Mouse (Mus musculus) urinary bladder, adult 18-20 months (tissue): ENCODE measurements around the gene Loxl3.

ENCODE experiments used
- DNase-seq, 2 experiments: peaks; one replicate each; pipeline ENCODE4 v3.0.0; 2022; ENCODE audit warnings: low spot score in 2 of 2, mixed read lengths in 2 of 2

The Loxl3 gene

DNA sequence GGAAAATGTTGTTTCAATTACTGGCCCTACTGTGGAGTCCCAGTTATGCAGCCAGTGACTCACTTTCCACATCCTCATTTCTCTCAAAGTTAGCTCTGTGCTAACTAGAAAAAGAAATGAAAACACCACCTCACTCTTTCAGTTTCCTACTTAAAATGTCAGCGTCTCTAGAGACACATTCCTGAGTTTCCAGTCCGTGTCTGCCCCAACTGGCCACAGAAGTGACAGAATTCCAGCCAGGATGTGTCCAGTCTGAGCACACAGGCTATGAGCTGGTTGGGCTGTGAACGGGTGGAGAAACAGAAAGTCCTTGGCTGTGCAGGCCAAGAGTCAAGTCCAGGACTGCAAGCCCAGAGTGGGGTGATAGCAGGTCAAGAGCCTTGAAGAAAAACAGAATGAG, 16.8 kb upstream of the Loxl3 start:
- peak in 1 of 2 experiments; percentile 53 for DNase-seq

DNA sequence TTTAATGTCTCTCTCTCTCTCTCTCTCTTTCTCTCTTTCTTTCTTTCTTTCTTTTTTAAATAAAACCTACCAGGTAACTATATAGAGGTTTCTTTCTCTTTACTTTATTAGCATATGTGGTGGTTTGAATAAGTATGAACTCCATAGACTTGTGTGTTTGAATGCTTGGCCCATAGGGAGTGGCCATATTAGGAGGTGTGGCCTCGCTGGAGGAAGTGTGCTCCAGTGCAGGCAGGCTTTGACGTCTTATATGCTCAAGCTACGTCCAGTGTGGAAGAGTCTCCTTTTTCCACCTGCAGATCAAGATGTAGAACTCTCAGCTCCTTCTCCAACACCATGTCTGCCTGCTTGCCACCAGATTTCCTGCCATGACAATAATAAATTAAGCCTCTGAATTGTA, 14.9 kb upstream of the Loxl3 start:
- no peak for DNase-seq

DNA sequence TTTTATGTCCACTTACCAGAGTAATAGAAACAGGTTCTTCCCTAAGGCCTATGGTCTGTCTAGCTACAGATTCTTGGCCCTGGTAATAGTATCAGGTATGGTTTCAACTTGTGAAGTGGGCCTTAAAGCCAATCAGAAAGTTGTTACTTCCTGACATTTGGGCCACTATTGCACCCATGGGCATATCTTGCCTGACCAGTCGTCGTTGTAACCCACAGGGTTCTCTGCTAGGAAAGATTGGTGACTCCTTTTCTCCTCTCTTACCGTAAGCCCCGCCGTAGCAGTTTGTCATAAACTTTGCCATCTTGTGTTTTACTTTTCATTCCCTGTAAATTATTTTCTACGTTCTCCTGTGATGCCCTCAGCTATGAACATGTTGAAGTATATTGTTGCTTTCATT, 13.9 kb upstream of the Loxl3 start:
- no peak for DNase-seq

DNA sequence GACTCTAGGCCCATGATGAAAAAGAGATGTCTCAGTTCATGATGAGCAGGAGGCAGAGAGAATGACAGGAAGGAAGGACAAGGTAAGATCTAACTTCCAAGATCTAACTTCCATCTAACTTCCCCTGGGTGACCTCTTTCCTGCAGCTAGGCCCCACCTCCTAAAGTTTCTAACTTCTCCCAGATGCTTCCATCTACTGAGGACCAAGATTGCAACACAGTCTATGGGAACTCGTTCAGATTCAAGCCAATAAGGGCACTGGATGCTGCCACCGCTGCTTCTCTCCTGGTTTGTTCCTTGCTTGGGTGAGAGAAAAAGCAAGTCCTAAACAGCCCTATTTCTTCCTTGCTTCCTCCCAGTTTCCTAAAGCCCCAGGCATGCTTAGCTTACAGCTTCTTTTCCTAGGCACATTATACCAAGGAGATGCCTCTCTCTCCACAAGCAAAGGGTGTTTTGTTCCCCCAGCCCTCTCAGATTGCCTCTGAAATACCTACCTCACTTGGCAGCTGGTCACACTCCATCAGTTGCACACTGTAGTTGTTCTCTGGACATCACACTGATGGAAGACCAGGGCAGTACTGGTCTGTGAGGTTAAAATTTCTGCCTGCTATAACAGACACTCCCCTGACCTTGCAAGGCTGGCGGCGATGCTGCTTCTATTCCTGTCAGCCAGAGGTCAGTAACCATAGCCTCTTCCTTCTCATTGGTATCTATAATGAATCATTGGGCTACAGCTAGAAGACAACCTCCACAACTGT, 13.0 kb upstream of the Loxl3 start:
- DNase-seq: no peak

DNA sequence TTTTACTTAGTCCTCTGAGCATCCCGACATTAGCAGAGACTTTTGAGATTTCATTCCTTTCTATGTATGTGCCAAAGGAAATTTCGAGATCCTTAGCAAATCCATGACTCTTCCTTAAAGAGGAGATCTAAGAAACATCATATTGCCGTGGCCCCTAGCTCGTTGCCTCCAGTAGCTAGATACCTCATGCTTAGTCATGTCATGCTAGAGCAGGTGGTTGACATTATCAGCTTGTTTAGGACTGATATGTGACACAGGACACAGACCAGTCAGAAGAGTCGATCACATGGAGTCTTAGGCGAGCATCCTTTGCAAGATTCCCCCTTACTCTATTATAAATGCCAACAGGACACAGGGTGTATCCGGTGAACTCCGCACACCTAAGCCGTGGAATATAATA, 11.0 kb upstream of the Loxl3 start:
- DNase-seq: no peak

DNA sequence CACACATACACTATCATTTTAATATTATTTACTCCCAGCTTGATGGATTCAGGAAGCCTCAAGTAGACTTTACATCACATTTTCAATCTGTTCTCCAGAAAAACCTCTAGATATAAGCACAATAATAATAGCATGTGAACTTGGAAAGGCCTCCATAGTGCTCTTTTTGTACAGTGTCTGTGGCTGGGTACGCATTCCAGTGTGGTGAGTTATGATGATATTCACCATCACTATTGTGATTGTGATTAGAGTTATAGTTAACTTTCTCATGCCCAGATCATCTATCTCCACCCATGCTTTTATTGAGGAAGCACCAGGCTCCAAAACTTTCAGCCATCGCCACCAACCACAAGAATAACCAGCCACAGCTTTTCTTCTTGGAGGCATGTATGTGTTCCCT, 10.2 kb upstream of the Loxl3 start:
- no peak for DNase-seq

DNA sequence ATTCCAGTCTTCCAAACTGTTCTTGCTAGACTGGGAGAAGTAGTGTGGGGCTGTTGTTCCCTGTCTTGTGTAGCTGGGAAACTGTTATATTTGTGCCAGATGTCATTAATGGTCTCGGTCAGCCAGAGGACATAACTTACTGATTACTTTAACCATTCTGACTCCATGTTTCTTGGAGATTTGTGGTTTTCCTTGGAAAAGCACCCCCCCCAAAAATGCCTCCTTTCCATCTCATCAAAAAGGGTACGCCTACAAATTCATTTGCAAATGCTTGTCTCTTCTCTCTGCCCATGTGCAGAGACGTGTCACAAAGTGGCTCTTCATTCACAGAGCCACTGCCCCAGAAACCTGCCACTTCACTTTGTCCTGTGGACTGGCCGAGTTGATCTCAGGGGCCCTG, 9.6 kb upstream of the Loxl3 start:
- DNase-seq: no peak

DNA sequence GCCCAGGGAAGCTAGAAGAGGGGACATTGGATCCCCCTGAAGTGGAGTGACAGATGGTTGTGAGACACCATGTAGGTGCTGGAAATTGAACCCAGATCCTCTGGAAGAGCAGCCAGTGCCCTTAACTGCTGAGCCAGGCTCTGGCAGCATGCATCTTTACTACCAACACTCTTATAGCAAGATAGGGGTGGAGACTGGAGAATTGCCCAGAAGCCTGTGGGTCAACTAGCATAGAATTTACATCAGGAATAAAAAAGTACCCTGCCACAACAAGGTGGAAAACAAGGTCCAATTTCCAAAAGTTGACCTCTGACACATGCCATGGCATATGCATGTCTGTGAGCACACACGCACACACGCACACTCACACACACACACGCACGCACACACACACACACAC, 8.8 kb upstream of the Loxl3 start:
- no peak for DNase-seq

DNA sequence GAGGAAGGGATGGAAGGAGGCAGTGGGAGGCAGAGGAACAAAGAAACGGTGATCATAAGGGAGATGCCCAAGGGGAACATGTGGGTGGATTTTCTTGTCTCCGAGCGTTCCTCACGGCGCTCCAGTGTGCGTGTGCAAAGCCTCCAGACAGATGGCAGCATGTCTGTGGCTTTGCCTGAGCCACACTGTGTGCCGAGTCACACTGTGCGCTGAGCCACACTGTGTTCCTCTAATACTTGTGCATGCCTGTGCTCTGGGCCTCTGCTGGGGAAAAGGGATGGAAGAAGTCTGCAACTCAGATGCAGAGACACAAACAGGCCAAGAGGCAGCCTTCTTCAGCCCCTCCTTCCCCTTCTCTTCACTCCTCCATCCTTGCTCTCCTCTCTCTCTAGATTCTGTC, 6.7 kb upstream of the Loxl3 start:
- DNase-seq: no peak

DNA sequence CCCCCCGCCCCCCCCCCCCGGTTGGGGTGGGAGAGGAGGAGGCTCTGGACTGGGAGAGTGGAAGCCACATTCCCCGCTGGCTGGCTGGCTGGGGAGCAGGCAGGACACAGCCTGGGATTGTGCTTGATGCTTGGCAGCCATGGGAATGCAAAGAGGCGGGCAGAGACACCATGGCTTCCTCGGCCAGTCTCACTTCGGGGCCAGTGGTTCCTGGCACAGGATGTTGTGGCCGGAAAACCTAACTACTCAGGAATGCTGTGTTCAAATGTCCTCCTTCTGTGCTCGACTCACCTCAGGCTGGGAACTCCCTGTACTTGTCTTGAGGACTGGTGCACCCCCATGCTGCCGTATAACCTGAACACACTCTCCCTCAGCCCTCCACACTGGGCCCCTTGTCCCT, 6.3 kb upstream of the Loxl3 start:
- DNase-seq: no peak

DNA sequence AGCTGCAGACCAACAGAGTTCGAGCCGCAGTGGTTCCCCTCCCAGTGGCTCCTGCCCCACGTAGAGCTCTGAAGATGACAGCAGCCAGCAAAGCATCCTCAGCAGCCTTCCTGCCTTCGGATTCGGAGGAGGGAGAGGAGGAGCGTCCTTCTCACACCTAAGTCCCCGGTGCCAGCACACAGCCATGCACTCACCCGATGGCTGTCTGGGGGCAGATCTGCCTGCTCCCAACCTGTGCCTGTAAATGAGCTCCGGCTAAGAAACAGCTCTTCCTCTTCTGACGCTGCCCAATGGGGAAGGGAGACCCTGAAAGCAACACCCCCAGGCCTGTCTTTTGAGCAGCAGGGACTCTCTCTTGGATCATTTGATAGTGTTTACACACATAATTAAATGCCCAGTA, 4.2 kb upstream of the Loxl3 start:
- DNase-seq: no peak

DNA sequence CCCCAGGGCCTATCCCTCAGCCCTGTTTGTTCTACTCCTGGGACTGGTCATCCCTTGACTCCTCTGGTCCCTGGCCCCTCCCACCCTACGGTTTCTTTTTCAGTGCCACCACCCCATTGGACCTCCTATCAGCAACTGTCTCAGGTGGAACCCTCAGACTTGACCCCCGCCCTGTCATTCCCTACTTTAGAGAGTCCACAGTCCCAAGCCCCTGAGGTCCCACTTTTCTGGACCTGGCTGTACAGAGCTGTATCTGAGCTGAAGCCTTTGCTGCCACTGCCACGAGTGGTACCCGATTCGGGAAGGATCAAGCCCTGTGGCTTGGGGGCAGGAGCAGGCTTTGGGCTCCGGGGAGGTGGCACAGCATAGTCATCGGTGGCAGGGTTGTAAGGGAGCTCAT, 2.9 kb upstream of the Loxl3 start:
- DNase-seq: no peak

DNA sequence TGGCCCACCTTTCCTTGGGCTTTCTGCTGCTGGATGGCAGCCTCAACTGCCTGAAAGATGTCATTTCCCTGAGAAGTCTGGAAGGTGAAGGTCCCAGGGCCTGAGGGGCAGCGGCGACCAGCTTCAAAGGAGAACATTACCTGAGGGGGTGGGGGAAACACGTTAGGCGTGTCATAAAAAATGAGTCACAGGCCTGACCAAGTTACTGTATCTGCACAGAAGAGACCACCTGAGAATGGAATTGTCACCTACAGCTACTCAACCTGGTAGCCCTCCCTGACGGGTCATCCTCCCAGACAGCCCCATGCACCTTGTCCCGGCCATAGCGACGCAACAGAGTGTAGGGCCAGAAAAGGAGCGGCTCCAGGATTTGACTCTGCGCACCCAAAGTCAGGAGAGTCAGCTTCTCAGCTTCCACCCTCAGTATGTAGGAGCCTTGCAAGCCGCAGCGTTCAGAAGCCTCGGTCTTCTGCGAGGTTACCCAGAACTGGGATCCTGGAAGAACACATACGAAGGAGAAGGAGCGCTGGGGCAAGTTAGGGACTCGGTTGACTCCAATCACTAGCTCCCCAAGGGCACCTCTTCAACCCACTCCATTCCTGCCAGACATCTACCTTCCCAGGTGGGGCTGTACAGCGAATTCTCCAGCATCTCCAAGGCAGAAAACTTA, 1.9 kb upstream of the Loxl3 start:
- DNase-seq: no peak

DNA sequence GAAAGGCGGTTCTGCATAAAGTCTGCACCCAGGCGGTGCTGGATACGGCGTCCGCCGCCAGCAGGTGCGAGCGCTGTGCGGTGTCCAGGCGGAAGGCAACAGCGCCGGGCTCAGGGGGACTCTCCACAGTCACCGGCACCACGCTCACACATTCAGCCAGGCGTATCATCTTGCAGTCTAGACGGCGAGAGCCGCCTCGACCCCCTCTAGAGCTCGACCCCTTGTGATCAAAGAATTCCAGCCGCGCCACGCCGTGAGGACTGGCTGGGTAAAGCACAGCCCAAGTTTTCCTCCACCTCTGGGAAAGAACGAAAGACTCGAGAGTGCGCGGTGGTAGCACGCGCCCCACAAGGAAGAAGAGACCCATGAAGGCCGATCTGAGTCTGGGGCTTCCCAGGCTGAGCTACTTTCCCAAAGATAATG, 1.2 kb upstream of the Loxl3 start:
- DNase-seq: peak in 1 of 2 experiments; percentile 72

DNA sequence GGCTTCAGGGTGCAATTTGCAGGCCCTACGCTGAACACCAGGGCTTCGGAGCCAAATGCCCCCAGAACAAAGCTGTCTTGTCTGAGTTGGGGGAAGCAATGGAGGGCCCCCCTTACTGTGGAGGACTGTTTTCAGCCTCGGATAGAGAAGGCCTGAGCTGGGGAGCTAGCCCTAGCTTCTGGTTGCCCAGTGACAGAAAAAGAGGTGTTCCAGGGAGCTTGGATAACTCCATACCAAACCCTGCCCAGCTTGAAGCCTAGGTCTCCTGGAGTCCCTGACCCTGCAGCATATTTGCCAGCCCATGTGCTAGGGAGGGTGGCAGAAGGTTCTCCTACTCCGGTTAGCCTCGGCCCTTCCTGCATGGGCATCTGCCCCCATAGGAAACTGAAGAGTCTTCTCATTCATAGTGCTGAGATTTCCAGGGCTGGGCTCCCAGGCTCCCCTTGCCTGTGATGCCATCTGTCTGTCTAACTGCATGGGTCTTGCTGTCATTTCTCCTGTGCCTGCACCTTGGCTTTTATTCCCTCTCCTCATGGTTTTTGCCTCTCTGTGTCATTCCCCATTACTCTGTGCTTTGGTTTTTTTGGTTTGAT, 586 bp downstream of the Loxl3 start:
- no peak for DNase-seq

DNA sequence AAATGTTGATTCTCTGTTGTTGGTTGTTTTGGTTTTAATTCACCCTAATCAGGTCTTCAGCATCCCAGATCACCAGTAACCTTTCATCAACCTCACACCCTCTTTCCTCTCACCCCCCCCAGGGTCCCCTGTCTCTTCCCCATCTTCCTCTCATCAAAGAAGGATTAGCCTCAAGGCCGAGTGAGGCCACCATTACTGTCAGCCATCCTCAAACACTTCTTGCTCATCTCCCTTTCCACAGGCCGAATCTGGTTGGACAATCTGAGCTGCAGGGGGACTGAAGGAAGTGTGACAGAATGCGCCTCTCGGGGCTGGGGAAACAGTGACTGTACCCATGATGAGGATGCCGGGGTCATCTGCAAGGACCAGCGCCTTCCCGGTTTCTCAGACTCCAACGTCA, 3.2 kb downstream of the Loxl3 start:
- no peak for DNase-seq

DNA sequence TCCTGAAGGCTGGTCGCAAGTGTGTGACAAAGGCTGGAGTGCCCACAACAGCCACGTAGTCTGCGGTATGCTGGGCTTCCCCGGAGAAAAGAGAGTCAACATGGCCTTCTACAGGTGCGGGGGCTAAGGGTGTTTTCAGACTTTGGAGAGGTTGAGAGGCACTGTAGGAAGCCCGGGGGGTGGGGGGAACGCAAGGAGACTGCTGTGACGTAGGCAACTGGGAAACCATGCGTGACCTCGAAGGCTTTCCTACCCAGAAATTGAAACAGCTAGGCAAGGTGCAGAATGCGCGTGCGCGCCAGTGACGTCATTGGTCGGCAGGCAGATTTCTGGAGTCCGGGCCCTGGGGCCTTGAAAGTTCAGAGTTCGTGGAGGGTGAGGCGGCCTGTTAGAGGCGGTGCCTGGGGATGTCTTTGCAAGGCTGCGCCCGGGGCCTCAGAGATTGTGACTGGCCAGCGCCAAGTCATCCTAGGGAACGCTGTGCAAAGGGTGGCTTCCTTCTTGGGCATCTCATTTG, 4.6 kb downstream of the Loxl3 start:
- peak; percentile 79 to 97 for DNase-seq

DNA sequence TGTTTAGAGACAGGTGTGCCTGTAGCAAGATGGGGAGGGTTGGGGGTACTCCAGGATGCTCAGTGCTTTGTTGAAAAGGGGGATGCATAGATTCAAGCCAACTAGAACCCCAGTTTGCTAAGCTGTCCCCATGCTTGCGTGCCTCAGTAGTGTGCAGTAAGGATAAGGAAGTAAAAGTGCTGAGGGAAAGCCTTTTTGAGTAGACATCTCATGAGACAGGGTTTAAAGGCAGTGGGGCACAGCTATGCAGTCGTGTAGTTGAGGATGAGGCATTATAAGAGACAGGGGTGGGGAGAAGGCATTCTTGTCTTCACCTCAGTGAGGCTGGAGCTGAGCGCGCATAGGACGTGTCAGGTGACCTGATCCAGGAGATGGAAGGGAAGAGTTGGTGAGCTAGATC, 6.6 kb downstream of the Loxl3 start:
- DNase-seq: no peak

DNA sequence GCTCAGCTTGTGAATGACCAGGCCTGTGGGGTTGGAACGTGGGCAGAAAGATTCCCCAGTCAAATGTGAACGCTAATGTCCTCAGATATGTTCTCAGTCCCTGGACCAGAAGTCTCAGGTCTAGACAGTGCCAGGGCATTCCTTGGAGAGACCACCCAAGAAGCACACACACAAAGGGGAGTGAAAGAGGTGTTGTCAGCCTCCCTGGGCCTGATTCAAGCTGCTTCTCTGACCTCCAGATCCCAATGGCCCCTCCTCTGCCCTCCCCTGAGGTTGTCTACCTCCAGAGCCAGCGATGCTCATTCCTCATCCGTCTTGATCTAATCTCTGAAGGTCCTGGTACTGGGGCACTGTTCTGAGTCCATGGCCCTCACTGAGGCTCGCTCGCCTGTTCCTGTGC, 9.6 kb downstream of the Loxl3 start:
- DNase-seq: no peak

DNA sequence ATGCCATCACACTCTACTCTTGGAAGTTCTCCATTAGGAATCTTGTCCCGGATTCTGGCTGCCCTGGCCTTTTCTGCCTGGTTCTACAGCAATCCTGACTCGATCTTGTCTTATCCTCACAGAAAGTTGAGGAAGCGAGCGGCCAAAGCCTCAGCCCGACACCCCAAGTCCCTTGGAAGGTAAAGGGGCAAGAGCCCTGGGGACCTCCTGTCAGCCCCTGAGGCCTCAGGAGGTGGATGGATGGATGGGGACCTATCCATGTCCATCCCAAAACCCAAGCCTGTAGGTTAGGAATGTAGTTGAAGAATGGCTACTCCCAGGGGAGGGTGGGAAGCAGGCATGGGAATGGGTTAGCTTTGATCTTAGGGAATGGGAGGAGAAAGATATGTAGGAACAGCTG, 10.0 kb downstream of the Loxl3 start:
- DNase-seq: no peak

DNA sequence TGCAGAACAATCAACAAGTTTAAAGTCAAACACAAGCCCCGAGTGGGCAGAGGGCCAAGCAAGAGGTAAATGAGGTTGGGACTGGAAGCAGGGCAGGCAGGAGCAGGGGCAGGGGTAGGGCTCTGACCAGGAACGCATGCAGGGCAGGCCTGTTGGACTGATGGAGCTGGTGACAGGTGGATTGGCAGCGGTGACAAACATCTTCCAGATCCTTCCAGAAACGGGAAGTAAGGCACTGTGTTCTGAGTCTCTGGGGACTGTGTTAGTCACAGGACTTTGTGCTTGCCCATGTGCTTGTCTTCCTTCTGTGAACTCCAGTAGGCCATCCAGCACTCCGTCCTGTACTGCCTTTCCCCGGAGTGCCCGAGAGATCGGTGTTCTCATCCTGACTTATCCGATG, 10.8 kb downstream of the Loxl3 start:
- no peak for DNase-seq

DNA sequence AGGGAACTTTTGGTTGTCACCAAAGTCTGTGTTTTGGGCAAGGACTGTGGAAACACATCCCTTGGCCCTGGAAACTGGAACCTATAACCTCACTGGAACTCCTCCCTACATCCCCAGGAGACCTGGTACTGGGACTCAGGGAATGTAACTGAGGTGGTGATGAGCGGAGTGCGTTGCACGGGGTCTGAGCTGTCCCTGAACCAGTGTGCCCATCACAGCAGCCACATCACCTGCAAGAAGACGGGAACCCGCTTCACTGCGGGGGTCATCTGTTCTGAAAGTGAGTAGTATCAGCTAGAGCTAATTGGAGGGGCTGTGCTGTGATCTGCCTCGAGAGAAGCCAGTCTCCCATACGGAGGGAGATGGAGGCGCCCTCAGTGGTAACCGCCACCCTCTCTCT, 15.4 kb downstream of the Loxl3 start:
- DNase-seq: no peak
